Mouse (Mus musculus) neural tube, embryonic 11.5 days (tissue): Measurements from ENCODE around the gene Helb. TPM values are rescaled to one million over a fixed set of nuclear protein-coding genes. Genes with fewer than 3 reads are reported as not detected.

Source experiments
- ATAC-seq: fragments of 200-750 bp; cut with Nextera tagmentation; 2 replicates; pipeline ENCODE4 v1.8.0; 2017; ENCODE audit warnings: moderate number of reproducible peaks, mild to moderate bottlenecking, moderate TSS enrichment, moderate library complexity; ENCODE audit not compliant: insufficient read depth, low FRiP score, low TSS enrichment
- DNase-seq: peaks from one replicate; pipeline ENCODE4 v3.0.0-alpha.2; 2015; ENCODE audit warnings: low spot score
- H3K27ac ChIP-seq: fragments of 300-500 bp; sonication (generic); 2 replicates; pipeline ENCODE4 v1.5.1; 2014; ENCODE audit warnings: low read depth, mild to moderate bottlenecking, low read length
- H3K27me3 ChIP-seq: fragments of 300-500 bp; sonication (generic); 2 replicates; pipeline ENCODE4 v1.6.1; 2014; ENCODE audit warnings: mild to moderate bottlenecking, low read length, mixed read lengths; ENCODE audit not compliant: control insufficient read depth, insufficient read depth
- H3K36me3 ChIP-seq: fragments of 300-500 bp; sonication (generic); 2 replicates; pipeline ENCODE4 v1.6.1; 2014; ENCODE audit warnings: mild to moderate bottlenecking, low read length, moderate library complexity, mixed read lengths; ENCODE audit not compliant: control insufficient read depth, insufficient read depth
- H3K4me1 ChIP-seq: fragments of 300-500 bp; sonication (generic); 2 replicates; pipeline ENCODE4 v1.6.1; 2014; ENCODE audit warnings: low read length, mixed read lengths; ENCODE audit not compliant: control insufficient read depth, insufficient read depth
- H3K4me2 ChIP-seq: fragments of 300-500 bp; sonication (generic); 2 replicates; pipeline ENCODE4 v1.6.1; 2014; ENCODE audit warnings: low read depth, mild to moderate bottlenecking, moderate library complexity
- H3K4me3 ChIP-seq: fragments of 300-500 bp; sonication (generic); 2 replicates; pipeline ENCODE4 v1.5.1; 2014; ENCODE audit warnings: low read depth, low read length
- H3K9ac ChIP-seq: fragments of 300-500 bp; sonication (generic); 2 replicates; pipeline ENCODE4 v1.6.1; 2014; ENCODE audit warnings: mild to moderate bottlenecking, low read length
- H3K9me3 ChIP-seq: fragments of 300-500 bp; sonication (generic); 2 replicates; pipeline ENCODE4 v1.6.1; 2016; ENCODE audit warnings: low read length; ENCODE audit not compliant: control insufficient read depth
- WGBS: fragments of 180-500 bp; shearing (Covaris S2); extraction: QIAGEN DNeasy Blood & Tissue Kit; methylation state at CpG from one replicate; pipeline ENCODE4 v1.1.7; 2014; 5-methylcytosine and 5-hydroxymethylcytosine counted together
- polyA plus RNA-seq: library from polyadenylated mRNA; unstranded; fragments of >200 nt; fragmentation: Nextera tagmentation; extraction: Ambion mirVana; gene quantifications from 2 replicates; pipeline ENCODE4 v1.2.1, GENCODE M21; 2014

Gene Helb
- polyA plus RNA-seq, 1 experiment from 2014 or later, result 3.2 TPM

- Histone ChIP-seq H3K36me3 (no peaks in the 10 kb centered on the region), H3K27me3 (no peaks in the 10 kb centered on the region), H3K27ac (no peak overlapping the region), H3K4me2 (peak overlapping the region; percentile 81), H3K9ac (no peak overlapping the region), H3K4me1 (no peaks in the 10 kb centered on the region), H3K9me3 (no peaks in the 10 kb centered on the region), H3K4me3 (peak overlapping the region; percentile 72; the same call in 1 of the 2 replicates)
- no peak for DNase-seq
- 76% methylated on average over 3 of the region's 3 CpGs for WGBS
- no peak for ATAC-seq
Measured at GRCm38 (mm10) chr10:120111691-120112319, 982 bp downstream of the Helb start.

GRCm38 (mm10) chr10:120100806-120101205 lies 12.0 kb downstream of the Helb start:
- 97% methylated on average over 1 of the region's 1 CpGs for WGBS
- Histone ChIP-seq H3K9me3 (no peaks in the 10 kb centered on the region), H3K27me3 (no peaks in the 10 kb centered on the region), H3K4me2 (no peak overlapping the region), H3K4me1 (no peaks in the 10 kb centered on the region), H3K27ac (no peak overlapping the region), H3K36me3 (0 out of 2 replicates have a peak, but pooled peaks cover 2% of the 10 kb centered on the region), H3K9ac (no peak overlapping the region), H3K4me3 (no peak overlapping the region)
- DNase-seq (no peak), ATAC-seq (no peak)

- no peak overlapping the region for H3K4me3 ChIP-seq
- no peaks in the 10 kb centered on the region for H3K36me3 ChIP-seq
- H3K27me3 ChIP-seq, result no peaks in the 10 kb centered on the region
- H3K27ac ChIP-seq, result no peak overlapping the region
- no peak for ATAC-seq
- H3K4me1 ChIP-seq, result no peaks in the 10 kb centered on the region
- no peak overlapping the region for H3K4me2 ChIP-seq
- H3K9me3 ChIP-seq, result no peaks in the 10 kb centered on the region
- 86% methylated on average over 5 of the region's 5 CpGs for WGBS
- no peak for DNase-seq
- H3K9ac ChIP-seq, result no peak overlapping the region
Measured at GRCm38 (mm10) chr10:120097564-120097963, 15.2 kb downstream of the Helb start.

GRCm38 (mm10) chr10:120095716-120096115 lies 17.1 kb downstream of the Helb start:
- Histone ChIP-seq H3K4me1 (no peaks in the 10 kb centered on the region), H3K27ac (no peak overlapping the region), H3K27me3 (no peaks in the 10 kb centered on the region), H3K4me2 (no peak overlapping the region), H3K9me3 (no peaks in the 10 kb centered on the region), H3K36me3 (no peaks in the 10 kb centered on the region), H3K9ac (no peak overlapping the region), H3K4me3 (no peak overlapping the region)
- ATAC-seq (no peak), DNase-seq (no peak)
- 90% methylated on average over 5 of the region's 5 CpGs for WGBS

GRCm38 (mm10) chr10:120095136-120095535 lies 17.7 kb downstream of the Helb start:
- Histone ChIP-seq H3K4me3 (no peak overlapping the region), H3K4me2 (no peak overlapping the region), H3K27ac (no peak overlapping the region), H3K9me3 (no peaks in the 10 kb centered on the region), H3K9ac (no peak overlapping the region), H3K4me1 (no peaks in the 10 kb centered on the region), H3K27me3 (no peaks in the 10 kb centered on the region), H3K36me3 (no peaks in the 10 kb centered on the region)
- DNase-seq, result no peak
- no peak for ATAC-seq
- WGBS, result 92% methylated on average over 9 of the region's 9 CpGs

- Histone ChIP-seq H3K4me2 (no peak overlapping the region), H3K9me3 (no peaks in the 10 kb centered on the region), H3K36me3 (no peaks in the 10 kb centered on the region), H3K9ac (no peak overlapping the region), H3K27me3 (no peaks in the 10 kb centered on the region), H3K4me1 (no peaks in the 10 kb centered on the region), H3K4me3 (no peak overlapping the region), H3K27ac (no peak overlapping the region)
- DNase-seq (no peak), ATAC-seq (no peak)
- 91% methylated on average over 12 of the region's 12 CpGs for WGBS
Measured at GRCm38 (mm10) chr10:120092548-120092947, 20.2 kb downstream of the Helb start.

- Histone ChIP-seq H3K4me2 (no peak overlapping the region), H3K9ac (no peak overlapping the region), H3K4me3 (no peak overlapping the region), H3K27me3 (no peaks in the 10 kb centered on the region), H3K9me3 (no peaks in the 10 kb centered on the region), H3K4me1 (no peaks in the 10 kb centered on the region), H3K27ac (no peak overlapping the region), H3K36me3 (no peaks in the 10 kb centered on the region; the same call in 1 of the 2 replicates)
- ATAC-seq (no peak), DNase-seq (no peak)
- 78% methylated on average over 3 of the region's 3 CpGs for WGBS
Measured at GRCm38 (mm10) chr10:120077850-120078249, 34.9 kb downstream of the Helb start.

- Histone ChIP-seq H3K27me3 (no peaks in the 10 kb centered on the region), H3K4me2 (no peak overlapping the region), H3K4me3 (no peak overlapping the region), H3K4me1 (no peaks in the 10 kb centered on the region), H3K9ac (no peak overlapping the region), H3K36me3 (no peaks in the 10 kb centered on the region), H3K9me3 (no peaks in the 10 kb centered on the region), H3K27ac (no peak overlapping the region)
- WGBS, result 93% methylated on average over 10 of the region's 10 CpGs
- DNase-seq, result no peak
- no peak for ATAC-seq
Measured at GRCm38 (mm10) chr10:120066319-120066718, 46.5 kb downstream of the Helb start.

- Histone ChIP-seq H3K27me3 (no peaks in the 10 kb centered on the region), H3K9me3 (no peaks in the 10 kb centered on the region), H3K9ac (no peak overlapping the region), H3K4me3 (no peak overlapping the region), H3K27ac (no peak overlapping the region), H3K4me2 (no peak overlapping the region), H3K36me3 (no peaks in the 10 kb centered on the region), H3K4me1 (no peaks in the 10 kb centered on the region)
- no peak for ATAC-seq
- peak; percentile 34 for DNase-seq
- WGBS, result 31% methylated on average over 5 of the region's 5 CpGs
Measured at GRCm38 (mm10) chr10:120064424-120064823, 48.4 kb downstream of the Helb start.
